Mouse (Mus musculus) stomach, embryonic 14.5 days (tissue): ENCODE results near the gene Trim24. TPM values are rescaled to one million over a fixed set of nuclear protein-coding genes. Genes with fewer than 3 reads are reported as not detected.
A peak's percentile ranks its signal among the peaks of the same experiment; 100 is the strongest.

ENCODE experiments used
- ATAC-seq: fragments of 200-750 bp; cut with Nextera tagmentation; 2 replicates; pipeline ENCODE4 v1.8.0; 2017; ENCODE audit warnings: low read depth, moderate TSS enrichment; ENCODE audit not compliant: insufficient number of reproducible peaks, insufficient read depth, low FRiP score
- H3K27ac ChIP-seq: fragments of 300-500 bp; sonication (generic); 2 replicates; pipeline ENCODE4 v1.5.1; 2014; ENCODE audit warnings: mild to moderate bottlenecking, low read length, moderate library complexity, mixed read lengths
- H3K27me3 ChIP-seq: fragments of 300-500 bp; sonication (generic); 2 replicates; pipeline ENCODE4 v1.6.1; 2014; ENCODE audit warnings: low read length, control low read depth, mixed read lengths; ENCODE audit not compliant: control insufficient read depth, insufficient read depth
- H3K36me3 ChIP-seq: fragments of 300-500 bp; sonication (generic); 2 replicates; pipeline ENCODE4 v1.6.1; 2014; ENCODE audit warnings: mild to moderate bottlenecking, control low read depth, low read length, moderate library complexity, mixed read lengths; ENCODE audit not compliant: control insufficient read depth, insufficient read depth
- H3K4me1 ChIP-seq: fragments of 300-500 bp; sonication (generic); 2 replicates; pipeline ENCODE4 v1.6.1; 2014; ENCODE audit warnings: low read length, control low read depth, mixed read lengths; ENCODE audit not compliant: control insufficient read depth, insufficient read depth
- H3K4me2 ChIP-seq: fragments of 300-500 bp; sonication (generic); replicated peaks from 2 replicates; pipeline ENCODE4 v1.6.1; 2014; ENCODE audit warnings: low read depth, low read length, control low read depth
- H3K4me3 ChIP-seq: fragments of 300-500 bp; sonication (generic); 2 replicates; pipeline ENCODE4 v1.5.1; 2014; ENCODE audit warnings: low read depth, low read length, control low read depth
- H3K9ac ChIP-seq: fragments of 300-500 bp; sonication (generic); replicated peaks from 2 replicates; pipeline ENCODE4 v1.6.1; 2014; ENCODE audit warnings: low read depth, mild to moderate bottlenecking, control low read depth, low read length, moderate library complexity, mixed read lengths
- H3K9me3 ChIP-seq: fragments of 300-500 bp; sonication (generic); 2 replicates; pipeline ENCODE4 v1.6.1; 2016; ENCODE audit warnings: low read depth, low read length, control low read depth; ENCODE audit not compliant: control insufficient read depth
- WGBS: fragments of 180-500 bp; shearing (Covaris S2); extraction: QIAGEN DNeasy Blood & Tissue Kit; methylation state at CpG from one replicate; pipeline ENCODE4 v1.1.7; 2014; 5-methylcytosine and 5-hydroxymethylcytosine counted together
- polyA plus RNA-seq: library from polyadenylated mRNA; unstranded; fragments of >200 nt; fragmentation: Nextera tagmentation; extraction: Ambion mirVana; gene quantifications from 2 replicates; pipeline ENCODE4 v1.2.1, GENCODE M21; 2014

Gene Trim24
- polyA plus RNA-seq, 1 experiment from 2014 or later: 26.7 TPM

- whole genome bisulfite sequencing: 93% methylated on average over 1 of the region's 1 CpGs
- H3K36me3 ChIP-seq: peaks cover 5% of the 10 kb centered on the region; the same call in 1 of the 2 replicates
These were observed 7.6 kb downstream of the Trim24 start for GRCm38 (mm10) chr6:37878206-37878605.

GRCm38 (mm10) chr6:37880586-37880985 is 10.0 kb downstream of the Trim24 start:
- Histone ChIP-seq H3K4me2 (no peak overlapping the region), H3K9me3 (peaks cover 29% of the 10 kb centered on the region; the same call in 1 of the 2 replicates), H3K4me1 (no peaks in the 10 kb centered on the region), H3K9ac (no peak overlapping the region), H3K27me3 (no peaks in the 10 kb centered on the region), H3K4me3 (no peak overlapping the region), H3K36me3 (peaks cover 5% of the 10 kb centered on the region; the same call in 1 of the 2 replicates), H3K27ac (no peak overlapping the region)
- 97% methylated on average over 3 of the region's 3 CpGs for WGBS
- ATAC-seq: no peak

More at GRCm38 (mm10) chr6:37878206-37878605, 7.6 kb downstream of the Trim24 start:
- H3K27ac ChIP-seq: no peak overlapping the region
- H3K9me3 ChIP-seq: peaks cover 50% of the 10 kb centered on the region; the same call in 1 of the 2 replicates
- no peaks in the 10 kb centered on the region for H3K4me1 ChIP-seq
- H3K9ac ChIP-seq: no peak overlapping the region
- no peak overlapping the region for H3K4me3 ChIP-seq
- no peak overlapping the region for H3K4me2 ChIP-seq
- no peak for ATAC-seq
- no peaks in the 10 kb centered on the region for H3K27me3 ChIP-seq

GRCm38 (mm10) chr6:37893586-37893985 is 23.0 kb downstream of the Trim24 start:
- Histone ChIP-seq H3K9ac (no peak overlapping the region), H3K9me3 (no peaks in the 10 kb centered on the region; the same call in 1 of the 2 replicates), H3K4me3 (no peak overlapping the region), H3K4me2 (no peak overlapping the region), H3K27me3 (no peaks in the 10 kb centered on the region), H3K27ac (no peak overlapping the region), H3K36me3 (no peaks in the 10 kb centered on the region), H3K4me1 (peaks cover 8% of the 10 kb centered on the region; the same call in 1 of the 2 replicates)
- 76% methylated on average over 2 of the region's 2 CpGs for WGBS
- no peak for ATAC-seq

GRCm38 (mm10) chr6:37895646-37896435 is 25.2 kb downstream of the Trim24 start:
- Histone ChIP-seq H3K9ac (no peak overlapping the region), H3K9me3 (no peaks in the 10 kb centered on the region; the same call in 1 of the 2 replicates), H3K4me2 (no peak overlapping the region), H3K4me1 (peaks cover 8% of the 10 kb centered on the region; the same call in 1 of the 2 replicates), H3K4me3 (no peak overlapping the region), H3K36me3 (no peaks in the 10 kb centered on the region), H3K27ac (peak overlapping the region; percentile 49; the same call in 1 of the 2 replicates), H3K27me3 (no peaks in the 10 kb centered on the region)
- ATAC-seq: peak; percentile 71; the same call in 1 of the 2 replicates
- WGBS: 62% methylated on average over 5 of the region's 5 CpGs

- peaks cover 8% of the 10 kb centered on the region; the same call in 1 of the 2 replicates for H3K4me1 ChIP-seq
- H3K9ac ChIP-seq: no peak overlapping the region
- ATAC-seq: no peak
- H3K36me3 ChIP-seq: peaks cover 8% of the 10 kb centered on the region
- no peak overlapping the region for H3K4me3 ChIP-seq
- no peaks in the 10 kb centered on the region for H3K27me3 ChIP-seq
- H3K4me2 ChIP-seq: no peak overlapping the region
- 97% methylated on average over 2 of the region's 2 CpGs for WGBS
- no peaks in the 10 kb centered on the region for H3K9me3 ChIP-seq
- H3K27ac ChIP-seq: no peak overlapping the region
These were observed 29.6 kb downstream of the Trim24 start for GRCm38 (mm10) chr6:37900221-37900620.

GRCm38 (mm10) chr6:37901791-37902190 is 31.2 kb downstream of the Trim24 start:
- Histone ChIP-seq H3K27me3 (no peaks in the 10 kb centered on the region), H3K9me3 (no peaks in the 10 kb centered on the region), H3K9ac (no peak overlapping the region), H3K4me1 (no peaks in the 10 kb centered on the region), H3K27ac (no peak overlapping the region), H3K4me3 (no peak overlapping the region), H3K4me2 (no peak overlapping the region), H3K36me3 (peaks cover 11% of the 10 kb centered on the region)
- no peak for ATAC-seq
- WGBS: 95% methylated on average over 2 of the region's 2 CpGs

GRCm38 (mm10) chr6:37903810-37904209 is 33.2 kb downstream of the Trim24 start:
- no peaks in the 10 kb centered on the region for H3K9me3 ChIP-seq
- no peak for ATAC-seq
- 71% methylated on average over 1 of the region's 1 CpGs for WGBS

GRCm38 (mm10) chr6:37913525-37913924 is 42.9 kb downstream of the Trim24 start:
- peaks cover 4% of the 10 kb centered on the region; the same call in 1 of the 2 replicates for H3K36me3 ChIP-seq
- ATAC-seq: no peak
- 90% methylated on average over 2 of the region's 2 CpGs for WGBS

More at GRCm38 (mm10) chr6:37903810-37904209, 33.2 kb downstream of the Trim24 start:
- Histone ChIP-seq H3K4me2 (no peak overlapping the region), H3K4me1 (no peaks in the 10 kb centered on the region), H3K9ac (no peak overlapping the region), H3K27me3 (no peaks in the 10 kb centered on the region), H3K4me3 (no peak overlapping the region), H3K36me3 (peaks cover 17% of the 10 kb centered on the region), H3K27ac (no peak overlapping the region)

More at GRCm38 (mm10) chr6:37913525-37913924, 42.9 kb downstream of the Trim24 start:
- Histone ChIP-seq H3K4me2 (no peak overlapping the region), H3K4me1 (no peaks in the 10 kb centered on the region), H3K27ac (no peak overlapping the region), H3K4me3 (no peak overlapping the region), H3K27me3 (no peaks in the 10 kb centered on the region), H3K9ac (no peak overlapping the region), H3K9me3 (peaks cover 7% of the 10 kb centered on the region; the same call in 1 of the 2 replicates)
